ENCODE assay signal across 8 mouse cellular contexts in genomic region chr4:120282568-120283091, GRCm38 (mm10). TPM values are rescaled to one million over a fixed set of nuclear protein-coding genes. Genes with fewer than 3 reads are reported as not detected.
DNase-seq lines count a peak whose midpoint lies in the region; ATAC-seq lines count a peak whose summit lies in the region.

No protein-coding gene starts in this region.

- peaks cover 52% of the 10 kb centered on the region for H3K27me3 ChIP-seq in embryonic facial prominence, embryonic 14.5 days (replicated peaks; ENCODE audit: control insufficient read depth, insufficient read depth, low read length)
- peaks cover 98% of the 10 kb centered on the region for H3K27me3 ChIP-seq in hindbrain, embryonic 10.5 days (ENCODE audit: insufficient read depth, poor library complexity, severe bottlenecking)
- H3K27me3 ChIP-seq in stomach, embryonic 16.5 days (ENCODE audit: control insufficient read depth, insufficient read depth, low read length) = peaks cover 26% of the 10 kb centered on the region

- H3K4me3 ChIP-seq in embryonic facial prominence, embryonic 14.5 days (ENCODE audit: low read depth, low read length) = peak overlapping the region; percentile 49
- H3K4me3 ChIP-seq in hindbrain, embryonic 10.5 days = peak overlapping the region; percentile 58
- H3K4me3 ChIP-seq in stomach, embryonic 16.5 days (replicated peaks; ENCODE audit: low read length) = peak overlapping the region; percentile 55

- H3K4me2 ChIP-seq in embryonic facial prominence, embryonic 14.5 days (ENCODE audit: low read depth, low read length) = peak overlapping the region; percentile 95
- H3K4me2 ChIP-seq in stomach, embryonic 16.5 days (ENCODE audit: low read depth, low read length) = peak overlapping the region; percentile 96

- peak overlapping the region; percentile 44; the same call in 1 of the 2 replicates for H3K27ac ChIP-seq in embryonic facial prominence, embryonic 14.5 days (replicated peaks; ENCODE audit: low read depth, low read length)
- H3K27ac ChIP-seq in hindbrain, embryonic 10.5 days = peak overlapping the region; percentile 84
- no peak overlapping the region for H3K27ac ChIP-seq in stomach, embryonic 16.5 days (ENCODE audit: low read length)

- ATAC-seq in embryonic facial prominence, embryonic 14.5 days (ENCODE audit: low read depth) = peak; percentile 26
- peak; percentile 11; the same call in 1 of the 2 replicates for ATAC-seq in stomach, embryonic 16.5 days (ENCODE audit: insufficient read depth, low FRiP score)
- ATAC-seq in megakaryocyte progenitor cell, adult 5-6 weeks (replicated peaks; ENCODE audit: poor library complexity) = no peak; the same call in 1 of the 2 replicates

- no peaks in the 10 kb centered on the region for H3K36me3 ChIP-seq in embryonic facial prominence, embryonic 14.5 days (ENCODE audit: control insufficient read depth, insufficient read depth, low read length)
- no peaks in the 10 kb centered on the region for H3K36me3 ChIP-seq in hindbrain, embryonic 10.5 days
- H3K36me3 ChIP-seq in stomach, embryonic 16.5 days (ENCODE audit: control insufficient read depth, insufficient read depth, low read length) = no peaks in the 10 kb centered on the region

- peak overlapping the region; percentile 62 for H3K9ac ChIP-seq in embryonic facial prominence, embryonic 14.5 days (ENCODE audit: low read depth, low read length)
- peak overlapping the region; percentile 76 for H3K9ac ChIP-seq in stomach, embryonic 16.5 days (ENCODE audit: low read length)

- WGBS in embryonic facial prominence, embryonic 14.5 days = under 1% methylated on average over 34 of the region's 47 CpGs
- 2% methylated on average over 47 of the region's 47 CpGs for WGBS in hindbrain, embryonic 10.5 days
- WGBS in stomach, embryonic 16.5 days = 1% methylated on average over 46 of the region's 47 CpGs

- peak; percentile 42 for DNase-seq in CD4-positive helper T cell, adult 2 months (ENCODE audit: low read depth, low spot score)
- DNase-seq in MN1 (ENCODE audit: low spot score) = peak; percentile 43
- DNase-seq in embryonic facial prominence, embryonic 14.5 days (ENCODE audit: low spot score) = peak; percentile 45
- no peak for DNase-seq in hindbrain, embryonic 10.5 days (ENCODE audit: low spot score)
- peak; percentile 83 to 85 for DNase-seq in layer of hippocampus, postnatal 36 days
- peak; percentile 39 to 71 for DNase-seq in lung, postnatal 4 days

- H3K4me1 ChIP-seq in embryonic facial prominence, embryonic 14.5 days (ENCODE audit: control insufficient read depth, insufficient read depth, low read length) = peaks cover 24% of the 10 kb centered on the region
- peaks cover 63% of the 10 kb centered on the region for H3K4me1 ChIP-seq in hindbrain, embryonic 10.5 days (replicated peaks)
- peaks cover 15% of the 10 kb centered on the region for H3K4me1 ChIP-seq in stomach, embryonic 16.5 days (ENCODE audit: control insufficient read depth, insufficient read depth, low read length)

- H3K9me3 ChIP-seq in embryonic facial prominence, embryonic 14.5 days (ENCODE audit: control insufficient read depth, low read length) = no peaks in the 10 kb centered on the region
- no peaks in the 10 kb centered on the region for H3K9me3 ChIP-seq in hindbrain, embryonic 10.5 days
- H3K9me3 ChIP-seq in stomach, embryonic 16.5 days (replicated peaks; ENCODE audit: control insufficient read depth, low read length) = no peaks in the 10 kb centered on the region

RNA-seq across cellular contexts. Expression of gene Foxo6, which starts 4.5 kb away (rescaled TPM):
- 0.47 and 0.72 TPM in 2 replicates for polyA plus RNA-seq in embryonic facial prominence, embryonic 14.5 days (2014; fragmentation: Nextera tagmentation; extraction: Ambion mirVana)
- 0.20 and 0.25 TPM in 2 replicates for polyA plus RNA-seq in hindbrain, embryonic 10.5 days (2016; fragmentation: Nextera tagmentation; extraction: Ambion mirVana)
- 10 to 100 TPM; 37.1 to 38.6 TPM for total RNA-seq in layer of hippocampus, postnatal 36 days (2021)
- 0.11 and 0.15 TPM in 2 replicates for polyA plus RNA-seq in stomach, embryonic 16.5 days (2015; fragmentation: Nextera tagmentation; extraction: Ambion mirVana)
- total RNA-seq in megakaryocyte progenitor cell, adult 5-6 weeks (2015) = not detected in 2 replicates
- total RNA-seq in megakaryocyte progenitor cell, adult 5-6 weeks (2017) = not detected in 2 replicates
